Mouse (Mus musculus) heart, embryonic 11.5 days (tissue): ENCODE data around the gene Naaladl2. TPM values are rescaled to one million over a fixed set of nuclear protein-coding genes. Genes with fewer than 3 reads are reported as not detected.

ENCODE experiments used
- ATAC-seq: fragments of 200-750 bp; cut with Nextera tagmentation; replicated peaks from 2 replicates; pipeline ENCODE4 v1.8.0; 2017; ENCODE audit warnings: moderate library complexity; ENCODE audit not compliant: insufficient number of reproducible peaks, low FRiP score, low TSS enrichment
- H3K27ac ChIP-seq: fragments of 300-500 bp; sonication (generic); 2 replicates; pipeline ENCODE4 v1.5.1; 2014; ENCODE audit warnings: mild to moderate bottlenecking, low read depth, low read length
- H3K27me3 ChIP-seq: fragments of 300-500 bp; sonication (generic); 2 replicates; pipeline ENCODE4 v1.6.1; 2014; ENCODE audit warnings: mild to moderate bottlenecking, low read length, mixed read lengths; ENCODE audit not compliant: control insufficient read depth, insufficient read depth
- H3K36me3 ChIP-seq: fragments of 300-500 bp; sonication (generic); 2 replicates; pipeline ENCODE4 v1.6.1; 2014; ENCODE audit warnings: mild to moderate bottlenecking, low read length, moderate library complexity, mixed read lengths; ENCODE audit not compliant: control insufficient read depth, insufficient read depth
- H3K4me1 ChIP-seq: fragments of 300-500 bp; sonication (generic); 2 replicates; pipeline ENCODE4 v1.6.1; 2014; ENCODE audit warnings: low read length; ENCODE audit not compliant: control insufficient read depth, insufficient read depth
- H3K4me2 ChIP-seq: fragments of 300-500 bp; sonication (generic); 2 replicates; pipeline ENCODE4 v1.6.1; 2014; ENCODE audit warnings: mild to moderate bottlenecking, moderate library complexity
- H3K4me3 ChIP-seq: fragments of 300-500 bp; sonication (generic); 2 replicates; pipeline ENCODE4 v1.5.1; 2014; ENCODE audit warnings: low read depth, low read length
- H3K9ac ChIP-seq: fragments of 300-500 bp; sonication (generic); 2 replicates; pipeline ENCODE4 v1.6.1; 2014; ENCODE audit warnings: mild to moderate bottlenecking, low read depth, low read length, moderate library complexity
- H3K9me3 ChIP-seq: fragments of 300-500 bp; sonication (generic); replicated peaks from 2 replicates; pipeline ENCODE4 v1.6.1; 2016; ENCODE audit warnings: low read length; ENCODE audit not compliant: control insufficient read depth
- WGBS: fragments of 180-500 bp; shearing (Covaris S2); extraction: QIAGEN DNeasy Blood & Tissue Kit; methylation state at CpG from one replicate; pipeline ENCODE4 v1.1.7; 2014; ENCODE audit not compliant: insufficient replicate concordance; 5-methylcytosine and 5-hydroxymethylcytosine counted together
- polyA plus RNA-seq: library from polyadenylated mRNA; unstranded; fragments of >200 nt; fragmentation: Nextera tagmentation; extraction: Ambion mirVana; gene quantifications from 2 replicates; pipeline ENCODE4 v1.2.1, GENCODE M21; 2014

Gene Naaladl2
- polyA plus RNA-seq, 1 experiment from 2014 or later, result 3.6 TPM

DNA sequence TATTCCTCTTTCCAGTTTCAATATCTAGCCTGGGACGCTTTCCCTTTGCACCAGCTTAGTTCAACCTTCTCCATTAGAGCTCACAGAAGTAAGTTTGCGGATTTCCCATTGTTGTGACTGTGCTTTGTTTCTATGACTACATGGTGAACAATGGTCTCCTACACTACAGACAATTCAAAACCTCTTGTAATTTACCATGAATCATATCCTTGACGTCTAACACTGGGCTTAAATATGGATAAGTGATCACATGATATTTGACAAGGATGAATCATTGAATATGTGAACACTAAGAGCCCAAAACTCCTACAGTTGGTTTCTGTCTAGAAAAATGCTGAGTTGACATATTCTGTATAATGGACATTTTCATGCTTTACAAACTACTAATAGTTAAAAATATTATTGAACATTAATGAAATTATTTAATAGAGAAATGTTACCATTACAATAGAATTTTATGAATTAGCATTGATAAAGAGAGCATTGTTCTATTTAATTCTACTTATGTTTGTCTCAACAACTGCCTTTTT lies 539.2 kb downstream of the Naaladl2 start:
- WGBS, result 79% methylated on average over 3 of the region's 3 CpGs
- H3K4me1 ChIP-seq, result no peaks in the 10 kb centered on the region
- no peaks in the 10 kb centered on the region for H3K36me3 ChIP-seq
- no peaks in the 10 kb centered on the region for H3K27me3 ChIP-seq
- no peak overlapping the region for H3K4me3 ChIP-seq
- H3K27ac ChIP-seq, result no peak overlapping the region
- no peak overlapping the region for H3K9ac ChIP-seq
- H3K9me3 ChIP-seq, result no peaks in the 10 kb centered on the region
- no peak overlapping the region for H3K4me2 ChIP-seq
- ATAC-seq, result no peak

GRCm38 (mm10) chr3:24595447-24595846 lies 548.6 kb downstream of the Naaladl2 start:
- 73% methylated on average over 2 of the region's 2 CpGs for WGBS
- Histone ChIP-seq H3K27me3 (no peaks in the 10 kb centered on the region), H3K9me3 (no peaks in the 10 kb centered on the region), H3K36me3 (no peaks in the 10 kb centered on the region), H3K4me1 (no peaks in the 10 kb centered on the region), H3K4me3 (no peak overlapping the region), H3K4me2 (no peak overlapping the region), H3K9ac (no peak overlapping the region), H3K27ac (no peak overlapping the region)
- ATAC-seq, result no peak

DNA sequence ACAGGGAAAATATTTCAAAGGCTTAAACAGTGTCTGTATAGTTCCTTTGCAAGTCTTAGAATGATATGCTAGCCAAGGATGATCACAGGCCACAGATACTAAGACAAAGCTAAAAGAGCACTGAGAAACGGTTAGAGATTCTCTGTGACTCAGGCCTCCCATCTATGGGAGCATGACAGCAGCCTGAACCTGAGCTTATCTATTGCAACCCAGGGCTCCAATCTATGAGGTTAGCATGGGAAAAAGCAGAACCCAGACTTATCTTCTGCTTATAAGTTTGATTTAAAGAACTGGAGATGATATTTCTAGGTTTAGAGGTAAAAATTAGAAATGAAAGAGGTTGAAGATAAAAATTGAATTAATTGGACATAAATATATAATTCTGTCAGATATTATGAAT lies 587.4 kb downstream of the Naaladl2 start:
- H3K4me3 ChIP-seq, result no peak overlapping the region
- ATAC-seq, result no peak
- 79% methylated on average over 1 of the region's 1 CpGs for WGBS

GRCm38 (mm10) chr3:24553701-24554100 lies 590.4 kb downstream of the Naaladl2 start:
- no peak for ATAC-seq
- WGBS, result 78% methylated on average over 5 of the region's 5 CpGs
- H3K4me2 ChIP-seq, result no peak overlapping the region
- no peaks in the 10 kb centered on the region for H3K4me1 ChIP-seq
- H3K9ac ChIP-seq, result no peak overlapping the region
- H3K27me3 ChIP-seq, result no peaks in the 10 kb centered on the region
- no peaks in the 10 kb centered on the region for H3K9me3 ChIP-seq
- no peak overlapping the region for H3K27ac ChIP-seq
- H3K36me3 ChIP-seq, result no peaks in the 10 kb centered on the region
- H3K4me3 ChIP-seq, result no peak overlapping the region

More for the DNA sequence above, 587.4 kb downstream of the Naaladl2 start:
- Histone ChIP-seq H3K27me3 (no peaks in the 10 kb centered on the region), H3K36me3 (no peaks in the 10 kb centered on the region), H3K9me3 (no peaks in the 10 kb centered on the region), H3K4me1 (no peaks in the 10 kb centered on the region), H3K4me2 (no peak overlapping the region), H3K27ac (no peak overlapping the region), H3K9ac (no peak overlapping the region)

DNA sequence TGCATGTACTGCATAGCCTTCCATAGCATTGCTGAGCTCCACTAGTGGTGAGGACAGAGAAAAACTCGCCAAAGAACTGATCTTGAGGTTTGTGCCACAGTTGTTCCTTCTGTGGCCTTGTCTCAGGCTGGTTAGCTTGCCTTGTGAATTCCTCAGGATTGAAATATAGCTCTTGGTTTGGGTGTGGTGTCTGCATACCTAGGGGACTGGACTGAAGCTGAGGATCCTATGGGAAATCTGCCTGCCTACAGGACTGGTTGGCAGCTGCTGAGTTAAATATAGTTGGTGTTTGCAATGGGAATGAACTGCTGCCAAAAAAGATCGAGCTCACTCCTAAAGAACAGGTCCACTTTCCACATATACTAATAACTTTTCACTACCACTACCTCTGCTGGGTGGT lies 591.4 kb downstream of the Naaladl2 start:
- no peaks in the 10 kb centered on the region for H3K4me1 ChIP-seq
- H3K27ac ChIP-seq, result no peak overlapping the region
- ATAC-seq, result no peak
- H3K9me3 ChIP-seq, result no peaks in the 10 kb centered on the region
- 61% methylated on average over 2 of the region's 2 CpGs for WGBS
- no peaks in the 10 kb centered on the region for H3K27me3 ChIP-seq
- H3K4me2 ChIP-seq, result no peak overlapping the region
- H3K36me3 ChIP-seq, result no peaks in the 10 kb centered on the region
- no peak overlapping the region for H3K9ac ChIP-seq
- H3K4me3 ChIP-seq, result no peak overlapping the region

- Histone ChIP-seq H3K4me2 (no peak overlapping the region), H3K27me3 (no peaks in the 10 kb centered on the region), H3K4me3 (no peak overlapping the region), H3K9ac (no peak overlapping the region), H3K36me3 (no peaks in the 10 kb centered on the region), H3K4me1 (no peaks in the 10 kb centered on the region), H3K9me3 (no peaks in the 10 kb centered on the region), H3K27ac (no peak overlapping the region)
- 86% methylated on average over 3 of the region's 3 CpGs for WGBS
- ATAC-seq, result no peak
These were observed 610.1 kb downstream of the Naaladl2 start for GRCm38 (mm10) chr3:24533775-24534458.

GRCm38 (mm10) chr3:24514918-24515317 lies 629.1 kb downstream of the Naaladl2 start:
- H3K4me1 ChIP-seq, result no peaks in the 10 kb centered on the region
- no peak overlapping the region for H3K4me2 ChIP-seq
- H3K27ac ChIP-seq, result no peak overlapping the region
- 50% methylated on average over 1 of the region's 1 CpGs for WGBS
- no peaks in the 10 kb centered on the region for H3K27me3 ChIP-seq
- H3K9me3 ChIP-seq, result no peaks in the 10 kb centered on the region
- no peaks in the 10 kb centered on the region for H3K36me3 ChIP-seq
- ATAC-seq, result no peak
- H3K4me3 ChIP-seq, result no peak overlapping the region
- H3K9ac ChIP-seq, result no peak overlapping the region

DNA sequence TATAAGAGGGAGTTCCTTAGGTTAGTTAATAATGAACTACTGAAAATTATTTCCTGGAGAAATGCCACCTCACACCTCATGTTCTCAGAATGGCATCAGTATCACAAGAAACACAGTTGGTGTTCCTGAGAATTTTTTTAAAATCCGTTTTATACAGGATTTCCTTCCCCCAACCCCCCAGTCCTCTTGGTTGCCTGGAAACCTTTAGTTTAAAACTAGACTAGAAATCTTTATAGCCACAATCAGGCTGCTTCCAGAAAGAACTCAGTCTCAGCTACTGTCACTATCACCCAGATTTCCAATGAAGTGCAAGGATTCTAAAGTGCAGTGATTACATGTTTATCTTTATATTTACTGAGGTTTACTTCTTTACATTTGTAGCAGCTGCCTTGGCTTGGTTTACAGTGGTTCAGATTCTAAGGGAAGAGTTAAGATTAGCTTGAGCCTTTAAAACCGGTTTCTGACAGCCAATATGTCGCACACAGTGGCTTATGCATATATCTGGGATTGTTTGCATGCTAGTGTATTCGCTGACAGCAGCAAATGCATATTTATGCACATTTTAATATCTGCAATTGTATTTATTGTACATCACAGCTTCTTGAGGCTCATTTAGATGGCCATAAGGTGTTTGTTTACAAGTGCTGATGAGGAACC lies 657.5 kb downstream of the Naaladl2 start:
- no peak overlapping the region for H3K4me3 ChIP-seq
- WGBS, result 56% methylated on average over 4 of the region's 4 CpGs
- no peaks in the 10 kb centered on the region for H3K4me1 ChIP-seq
- no peaks in the 10 kb centered on the region for H3K36me3 ChIP-seq
- no peaks in the 10 kb centered on the region for H3K27me3 ChIP-seq
- H3K4me2 ChIP-seq, result no peak overlapping the region
- no peaks in the 10 kb centered on the region for H3K9me3 ChIP-seq
- H3K27ac ChIP-seq, result no peak overlapping the region
- no peak for ATAC-seq
- no peak overlapping the region for H3K9ac ChIP-seq

GRCm38 (mm10) chr3:24463941-24464340 lies 680.1 kb downstream of the Naaladl2 start:
- Histone ChIP-seq H3K4me2 (no peak overlapping the region), H3K4me3 (no peak overlapping the region), H3K27ac (no peak overlapping the region), H3K4me1 (no peaks in the 10 kb centered on the region), H3K9ac (no peak overlapping the region), H3K9me3 (no peaks in the 10 kb centered on the region), H3K36me3 (no peaks in the 10 kb centered on the region), H3K27me3 (no peaks in the 10 kb centered on the region)
- no peak for ATAC-seq
- WGBS, result 90% methylated on average over 4 of the region's 4 CpGs
